Mouse (Mus musculus): ENCODE results near the gene Gtf3c2. TPM values are rescaled to one million over a fixed set of nuclear protein-coding genes. Genes with fewer than 3 reads are reported as not detected.

Gtf3c2 gene
- polyA plus RNA-seq, 1 experiment from 2014 or later: 123 TPM

DNA sequence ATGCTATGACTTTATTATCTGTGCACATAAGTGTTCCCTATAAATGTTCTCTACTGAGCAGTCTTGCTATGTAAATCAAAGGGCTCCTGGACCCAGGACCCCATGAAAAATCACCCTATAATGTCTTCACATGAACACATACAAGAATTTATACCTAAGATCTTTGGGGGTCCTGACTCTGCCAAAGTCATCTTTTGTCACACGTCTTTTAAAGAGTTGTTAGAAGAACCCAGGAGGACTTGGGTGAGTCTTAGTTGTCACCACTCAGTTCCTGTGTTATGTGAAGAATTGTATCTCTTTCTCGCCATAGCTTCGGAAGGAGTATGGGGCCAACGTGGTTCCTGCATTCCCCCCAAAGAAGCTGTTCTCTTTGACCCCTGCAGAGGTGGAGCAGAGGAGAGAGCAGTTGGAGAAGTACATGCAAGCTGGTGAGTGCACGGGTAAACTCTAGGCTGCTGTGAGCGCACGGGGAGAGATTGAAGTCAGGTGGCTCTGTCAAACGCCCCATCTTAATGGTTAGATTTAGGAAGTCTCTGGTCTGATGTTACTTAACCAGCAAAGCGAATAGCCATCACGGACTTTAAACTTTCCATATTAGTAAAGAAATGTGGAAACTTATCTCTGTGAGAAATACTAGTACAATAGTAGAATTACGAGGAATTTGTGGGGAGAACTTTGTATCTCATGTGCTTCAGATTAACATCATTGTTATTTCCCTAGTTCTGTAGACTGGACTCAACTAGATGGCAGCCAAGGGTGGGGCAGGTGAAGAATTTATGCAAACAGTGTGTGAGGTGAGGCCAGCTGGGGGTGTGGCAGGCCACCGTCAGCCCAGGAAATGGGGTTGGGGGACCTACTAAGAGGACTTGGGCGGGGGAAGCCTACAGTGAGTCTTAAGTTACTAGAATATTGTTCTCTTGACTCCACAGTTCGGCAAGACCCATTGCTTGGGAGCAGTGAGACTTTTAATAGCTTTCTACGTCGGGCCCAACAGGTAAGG is 14.8 kb upstream of the Gtf3c2 start:
- DNase-seq (ENCODE audit: low spot score): no peak
- H3K4me1 ChIP-seq: peaks cover 23% of the 10 kb centered on the region
- peaks cover 73% of the 10 kb centered on the region for H3K36me3 ChIP-seq (replicated peaks)
- 91% methylated on average over 16 of the region's 16 CpGs for WGBS
- H3K4me3 ChIP-seq: peak overlapping the region; percentile 87
- H3K27ac ChIP-seq (replicated peaks): no peak overlapping the region
- no peaks in the 10 kb centered on the region for H3K9me3 ChIP-seq
- no peaks in the 10 kb centered on the region for H3K27me3 ChIP-seq (replicated peaks; ENCODE audit: low read depth, poor library complexity, severe bottlenecking)

DNA sequence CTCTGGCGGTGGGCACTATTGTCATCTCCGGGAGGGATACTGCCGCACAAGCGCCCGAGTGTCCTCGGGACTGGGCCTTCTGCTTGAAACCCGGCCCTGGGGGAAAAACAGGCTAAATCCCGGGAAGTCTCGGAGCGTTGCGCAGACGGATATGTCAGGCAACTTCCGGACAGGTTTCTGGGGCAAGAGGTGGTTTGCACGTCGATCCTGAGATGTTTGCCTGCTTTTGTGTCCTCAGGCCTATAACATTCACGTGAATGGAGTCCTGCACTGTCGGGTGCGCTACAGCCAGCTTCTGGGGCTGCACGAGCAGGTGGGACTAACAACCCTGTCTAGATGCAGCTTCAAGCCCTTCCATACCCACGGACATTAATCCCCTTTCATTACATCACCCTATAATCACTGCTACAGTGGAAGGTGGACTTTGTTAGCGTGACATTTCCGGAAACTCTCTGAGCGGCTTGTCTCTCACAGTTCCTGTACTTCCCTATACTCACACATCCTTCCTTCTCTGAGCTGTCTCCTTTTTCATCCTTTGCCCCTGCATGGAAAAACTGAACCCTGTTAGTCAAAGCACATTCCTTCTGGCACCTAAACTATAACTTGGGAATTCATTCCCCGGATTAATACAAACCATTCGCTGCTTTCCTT is 13.8 kb upstream of the Gtf3c2 start:
- H3K27me3 ChIP-seq (replicated peaks; ENCODE audit: low read depth, poor library complexity, severe bottlenecking): no peaks in the 10 kb centered on the region
- no peak for DNase-seq (ENCODE audit: low spot score)
- peaks cover 23% of the 10 kb centered on the region for H3K4me1 ChIP-seq
- H3K36me3 ChIP-seq (replicated peaks): peaks cover 72% of the 10 kb centered on the region
- H3K9me3 ChIP-seq: no peaks in the 10 kb centered on the region
- 12% methylated on average over 25 of the region's 25 CpGs for WGBS
- peak overlapping the region; percentile 87 for H3K4me3 ChIP-seq
- peak overlapping the region; percentile 90 for H3K27ac ChIP-seq (replicated peaks)

DNA sequence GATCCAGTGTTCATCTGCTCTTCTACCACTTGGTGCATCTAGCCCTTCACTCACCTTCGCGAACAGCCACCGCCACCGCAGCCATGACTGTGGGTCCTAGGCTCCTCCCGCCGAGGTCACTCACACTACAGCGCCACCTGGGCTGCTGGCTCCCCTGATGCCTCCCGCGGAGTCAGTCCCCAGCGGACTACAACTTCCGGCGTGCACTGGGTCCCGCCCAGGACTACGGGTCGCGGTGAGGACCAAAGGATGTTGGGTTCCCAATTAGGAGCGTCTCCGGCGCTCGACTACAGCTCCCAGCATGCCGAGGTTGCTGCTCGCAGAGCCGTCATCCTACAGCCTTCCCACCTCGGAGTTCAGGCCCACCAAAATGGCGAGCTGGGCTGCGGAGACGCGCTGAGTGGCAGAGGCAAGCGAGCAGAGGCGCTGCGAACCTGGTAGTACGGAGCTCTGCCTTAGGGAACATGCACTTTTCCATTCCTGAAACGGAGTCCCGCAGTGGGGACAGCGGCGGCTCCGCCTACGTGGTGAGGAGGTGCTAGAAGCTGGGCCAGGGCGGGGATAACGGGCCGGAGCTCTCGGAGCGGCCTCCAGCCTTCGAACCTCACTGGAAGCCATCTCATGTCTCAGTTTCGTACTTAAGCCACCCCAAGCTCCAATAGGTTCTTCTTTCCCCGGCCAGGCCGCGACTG is 13.1 kb upstream of the Gtf3c2 start, which contains the start of the genes Snx17 and Eif2b4:
TSS of gene Snx17 (plus strand) at position 289 of the 692 bp plus-strand sequence.
TSS of gene Eif2b4 (minus strand) at position 492 of the 692 bp plus-strand sequence.
- Histone ChIP-seq H3K27me3 (replicated peaks; ENCODE audit: low read depth, poor library complexity, severe bottlenecking) (no peaks in the 10 kb centered on the region), H3K4me3 (peak within 1 kb of the TSS; percentile 87), H3K27ac (replicated peaks) (peak within 1 kb of the TSS; percentile 90), H3K36me3 (replicated peaks) (peaks cover 72% of the 10 kb centered on the region), H3K9me3 (no peaks in the 10 kb centered on the region), H3K4me1 (peaks cover 23% of the 10 kb centered on the region)
- under 1% methylated on average over 48 of the region's 48 CpGs for WGBS
- peak; percentile 99 for DNase-seq (ENCODE audit: low spot score)

DNA sequence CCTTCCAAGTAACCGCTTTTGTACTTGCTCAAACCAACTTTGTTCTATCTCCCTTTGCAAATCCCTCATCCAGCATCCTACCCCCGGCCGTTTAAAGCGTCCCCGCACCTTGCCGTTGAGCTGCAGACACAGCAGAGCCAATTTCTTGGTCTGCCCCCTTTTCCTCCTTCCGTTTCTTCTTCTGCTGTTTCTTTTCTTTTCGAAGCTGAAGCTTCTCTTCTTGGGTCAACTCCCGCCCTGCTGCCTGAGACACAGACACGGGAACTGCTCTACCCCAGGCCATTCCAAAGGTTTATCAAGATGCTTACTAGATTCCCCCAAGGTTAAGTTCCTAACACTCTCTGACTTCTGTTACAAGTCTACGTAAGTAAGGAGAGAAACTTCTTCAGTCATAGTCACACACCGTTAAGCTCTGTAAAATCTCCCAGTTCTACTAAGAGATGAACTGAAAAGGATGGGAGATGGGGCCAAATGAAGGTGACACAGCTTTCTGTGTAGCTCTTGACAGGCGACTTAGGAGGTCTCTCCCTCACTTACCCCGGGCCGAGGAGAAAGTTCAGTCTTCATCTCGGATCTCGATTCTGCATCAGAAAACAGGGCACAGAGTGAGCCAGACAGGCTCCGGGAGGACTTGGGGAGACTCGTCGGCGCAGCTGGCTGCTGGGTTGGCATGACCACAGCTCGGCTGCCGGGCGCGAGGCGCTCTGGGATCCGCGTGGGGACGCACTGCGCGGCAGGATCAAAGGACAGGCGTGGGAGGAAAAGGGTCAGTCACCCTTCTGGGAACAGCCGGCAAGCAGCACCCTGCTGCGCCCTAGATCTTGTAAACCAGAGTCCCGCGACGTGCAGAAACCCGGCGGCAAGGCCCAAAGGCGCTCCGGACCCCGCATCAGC is 12.3 kb upstream of the Gtf3c2 start:
- 16% methylated on average over 42 of the region's 42 CpGs for WGBS
- peak overlapping the region; percentile 90 for H3K27ac ChIP-seq (replicated peaks)
- DNase-seq (ENCODE audit: low spot score): no peak

DNA sequence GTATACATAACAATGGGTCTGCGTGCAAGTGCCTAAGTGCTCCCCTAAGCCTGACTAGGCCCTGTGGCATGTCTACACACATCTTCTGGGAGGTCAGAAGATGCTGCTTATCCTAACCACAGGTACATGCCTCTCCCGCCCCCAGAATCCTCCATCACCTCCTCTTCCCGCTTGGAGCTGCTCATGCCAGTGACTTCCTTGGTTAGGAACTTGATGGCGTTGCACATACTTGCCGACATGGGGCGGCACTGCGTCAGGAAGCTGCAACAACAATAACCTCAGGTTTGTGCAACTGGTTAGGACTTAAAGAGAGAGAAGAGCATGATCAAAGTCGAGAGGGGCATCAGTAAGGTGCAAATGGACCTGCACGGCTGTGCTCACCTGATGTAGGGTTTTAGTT is 10.3 kb upstream of the Gtf3c2 start:
- Histone ChIP-seq H3K36me3 (replicated peaks) (peaks cover 62% of the 10 kb centered on the region), H3K27ac (replicated peaks) (no peak overlapping the region), H3K9me3 (no peaks in the 10 kb centered on the region), H3K4me3 (0 out of 2 replicates have a peak overlapping the region, but pooled peaks have one; percentile 1), H3K4me1 (peaks cover 23% of the 10 kb centered on the region), H3K27me3 (replicated peaks; ENCODE audit: low read depth, poor library complexity, severe bottlenecking) (no peaks in the 10 kb centered on the region)
- no peak for DNase-seq (ENCODE audit: low spot score)
- 91% methylated on average over 9 of the region's 9 CpGs for WGBS

More for the DNA sequence above, 12.3 kb upstream of the Gtf3c2 start:
- no peaks in the 10 kb centered on the region for H3K9me3 ChIP-seq
- peaks cover 72% of the 10 kb centered on the region for H3K36me3 ChIP-seq (replicated peaks)
- peaks cover 23% of the 10 kb centered on the region for H3K4me1 ChIP-seq
- H3K27me3 ChIP-seq (replicated peaks; ENCODE audit: low read depth, poor library complexity, severe bottlenecking): no peaks in the 10 kb centered on the region
- peak overlapping the region; percentile 87 for H3K4me3 ChIP-seq

DNA sequence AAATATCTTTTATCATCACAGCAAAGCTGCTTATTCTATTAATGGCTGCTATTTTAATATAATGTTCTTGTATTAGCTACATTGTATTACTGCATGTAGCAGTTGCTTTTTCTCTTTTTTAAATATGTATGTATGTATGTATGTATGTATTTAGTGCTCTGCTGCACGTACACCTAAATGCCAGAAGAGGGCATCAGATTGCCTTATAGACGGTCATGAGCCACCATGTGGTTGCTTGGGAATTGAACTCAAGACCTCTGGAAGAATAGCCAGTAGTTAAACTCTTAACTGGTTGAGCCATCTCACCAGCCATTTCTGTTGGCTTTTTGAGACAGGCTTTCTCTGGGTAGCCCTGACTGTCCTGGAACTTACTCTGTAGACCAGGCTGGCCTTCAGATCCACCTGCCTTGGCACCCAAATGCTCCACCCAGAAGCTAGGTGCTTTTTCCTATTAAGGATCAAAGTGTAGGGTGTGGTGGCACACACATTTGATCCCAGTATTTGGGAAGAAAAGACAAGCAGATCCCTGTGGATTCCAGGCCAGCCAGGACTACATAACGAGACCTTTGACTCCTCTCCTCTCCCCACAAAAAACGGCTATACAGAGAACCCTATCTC is 8.4 kb upstream of the Gtf3c2 start:
- H3K4me3 ChIP-seq: no peak overlapping the region
- DNase-seq (ENCODE audit: low spot score): no peak
- H3K36me3 ChIP-seq (replicated peaks): peaks cover 53% of the 10 kb centered on the region
- no peaks in the 10 kb centered on the region for H3K9me3 ChIP-seq
- peaks cover 12% of the 10 kb centered on the region for H3K4me1 ChIP-seq
- no peaks in the 10 kb centered on the region for H3K27me3 ChIP-seq (replicated peaks; ENCODE audit: low read depth, poor library complexity, severe bottlenecking)
- no peak overlapping the region for H3K27ac ChIP-seq (replicated peaks)
- 80% methylated on average over 4 of the region's 4 CpGs for WGBS

DNA sequence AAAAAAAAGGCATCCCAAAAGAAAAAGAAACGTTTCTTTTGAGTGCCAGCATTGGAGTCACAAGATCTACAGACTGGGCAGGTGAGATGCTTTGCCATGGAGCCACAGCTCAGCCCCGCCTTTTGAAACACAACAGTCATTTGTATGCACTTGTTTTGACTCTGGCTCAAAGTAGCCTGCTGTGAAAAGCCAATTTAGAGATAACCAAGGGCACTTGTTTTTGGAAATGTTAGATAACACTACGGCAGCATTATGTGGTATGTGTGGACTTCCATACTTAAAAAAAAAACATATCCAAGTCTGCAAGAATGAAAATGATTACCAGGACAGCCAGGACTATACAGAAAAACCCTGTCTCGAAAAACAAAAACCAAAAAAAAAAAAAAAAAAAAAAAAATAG is 3.7 kb upstream of the Gtf3c2 start:
- no peaks in the 10 kb centered on the region for H3K9me3 ChIP-seq
- no peak for DNase-seq (ENCODE audit: low spot score)
- H3K36me3 ChIP-seq (replicated peaks): peaks cover 25% of the 10 kb centered on the region
- H3K4me1 ChIP-seq: peaks cover 10% of the 10 kb centered on the region; the same call in 1 of the 2 replicates
- no peaks in the 10 kb centered on the region for H3K27me3 ChIP-seq (replicated peaks; ENCODE audit: low read depth, poor library complexity, severe bottlenecking)
- H3K4me3 ChIP-seq: no peak overlapping the region
- H3K27ac ChIP-seq (replicated peaks): no peak overlapping the region
- WGBS: 67% methylated on average over 4 of the region's 4 CpGs

DNA sequence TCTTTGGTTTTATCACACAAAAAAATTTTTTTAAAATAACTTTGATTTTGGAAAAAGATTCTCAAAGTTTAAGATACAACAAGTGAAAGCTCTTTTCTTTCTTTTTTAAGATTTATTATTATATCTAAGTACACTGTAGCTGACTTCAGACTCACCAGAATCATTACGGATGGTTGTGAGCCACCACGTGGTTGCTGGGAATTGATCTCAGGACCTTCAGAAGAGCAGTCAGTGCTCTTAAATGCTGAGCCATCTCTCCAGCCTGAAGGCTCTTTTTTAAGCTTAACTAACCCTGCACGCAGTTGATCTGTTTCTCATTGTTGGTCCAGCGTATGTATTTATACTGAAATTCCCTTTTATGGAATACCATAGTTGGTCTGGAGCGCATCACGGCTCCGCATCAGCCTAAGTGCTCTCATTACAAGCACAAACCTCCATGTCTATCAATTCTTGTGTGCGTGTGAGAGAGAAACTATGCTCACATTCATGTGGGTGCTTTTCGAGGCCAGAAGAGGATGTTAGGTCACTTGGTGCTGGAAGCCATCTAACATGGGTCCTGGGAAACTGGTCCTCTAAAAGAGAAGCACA is 1.3 kb upstream of the Gtf3c2 start:
- Histone ChIP-seq H3K27ac (replicated peaks) (no peak overlapping the region), H3K27me3 (replicated peaks; ENCODE audit: low read depth, poor library complexity, severe bottlenecking) (no peaks in the 10 kb centered on the region), H3K4me3 (peak overlapping the region; percentile 71; the same call in 1 of the 2 replicates), H3K9me3 (no peaks in the 10 kb centered on the region), H3K36me3 (replicated peaks) (peaks cover 14% of the 10 kb centered on the region), H3K4me1 (peaks cover 12% of the 10 kb centered on the region; the same call in 1 of the 2 replicates)
- WGBS: 92% methylated on average over 9 of the region's 9 CpGs
- DNase-seq (ENCODE audit: low spot score): no peak

DNA sequence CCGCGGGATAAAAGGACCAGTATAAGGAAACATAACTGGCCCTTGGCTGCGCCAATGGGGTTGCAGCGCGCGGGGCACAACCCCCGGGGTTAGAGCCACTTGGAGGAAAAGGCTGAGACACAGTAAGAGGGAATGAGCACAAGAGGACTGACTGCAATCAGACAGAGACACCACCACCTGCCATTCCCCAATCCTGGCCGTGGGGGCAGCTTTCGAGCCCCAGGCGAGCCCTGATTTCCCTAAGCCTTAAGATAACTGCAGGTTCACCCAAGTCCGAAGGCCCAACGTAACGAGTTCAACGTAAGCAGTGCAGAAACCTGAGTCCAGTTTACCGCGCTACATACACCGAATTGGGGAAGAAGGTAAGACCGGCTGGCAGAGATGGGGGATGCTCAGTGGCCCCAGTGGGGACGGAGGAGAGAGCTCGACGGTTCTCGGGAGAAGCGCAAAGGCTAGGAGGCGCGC is 611 bp downstream of the Gtf3c2 start:
- peaks cover 12% of the 10 kb centered on the region; the same call in 1 of the 2 replicates for H3K4me1 ChIP-seq
- peak overlapping the region; percentile 94 for H3K27ac ChIP-seq (replicated peaks)
- no peaks in the 10 kb centered on the region for H3K27me3 ChIP-seq (replicated peaks; ENCODE audit: low read depth, poor library complexity, severe bottlenecking)
- H3K4me3 ChIP-seq: peak overlapping the region; percentile 71
- peak; percentile 59 for DNase-seq (ENCODE audit: low spot score)
- peaks cover 24% of the 10 kb centered on the region for H3K36me3 ChIP-seq (replicated peaks)
- no peaks in the 10 kb centered on the region for H3K9me3 ChIP-seq
- under 1% methylated on average over 25 of the region's 25 CpGs for WGBS

DNA sequence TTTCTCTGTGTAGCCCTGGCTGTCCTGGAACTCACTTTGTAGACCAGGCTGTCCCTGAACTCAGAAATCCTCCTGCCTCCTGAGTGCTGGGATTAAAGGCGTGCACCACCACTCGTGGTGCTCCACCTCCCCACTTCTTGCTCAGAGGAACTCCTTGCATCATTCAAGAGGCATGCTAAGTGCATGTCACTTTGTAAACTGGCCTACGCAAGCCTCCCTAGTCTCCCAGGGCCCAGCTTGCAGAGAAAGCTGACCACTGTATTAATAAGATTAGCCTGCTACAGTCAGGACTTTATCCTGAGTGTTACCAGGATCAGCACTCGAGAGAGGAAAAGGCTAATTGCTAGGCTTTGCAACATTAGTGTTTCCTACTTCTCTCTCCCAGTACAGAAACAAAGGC is 11.3 kb downstream of the Gtf3c2 start:
- 90% methylated on average over 4 of the region's 4 CpGs for WGBS
- Histone ChIP-seq H3K27me3 (replicated peaks; ENCODE audit: low read depth, poor library complexity, severe bottlenecking) (no peaks in the 10 kb centered on the region), H3K36me3 (replicated peaks) (peaks cover 99% of the 10 kb centered on the region), H3K4me1 (no peaks in the 10 kb centered on the region), H3K4me3 (no peak overlapping the region), H3K27ac (replicated peaks) (no peak overlapping the region), H3K9me3 (no peaks in the 10 kb centered on the region)
- no peak for DNase-seq (ENCODE audit: low spot score)

DNA sequence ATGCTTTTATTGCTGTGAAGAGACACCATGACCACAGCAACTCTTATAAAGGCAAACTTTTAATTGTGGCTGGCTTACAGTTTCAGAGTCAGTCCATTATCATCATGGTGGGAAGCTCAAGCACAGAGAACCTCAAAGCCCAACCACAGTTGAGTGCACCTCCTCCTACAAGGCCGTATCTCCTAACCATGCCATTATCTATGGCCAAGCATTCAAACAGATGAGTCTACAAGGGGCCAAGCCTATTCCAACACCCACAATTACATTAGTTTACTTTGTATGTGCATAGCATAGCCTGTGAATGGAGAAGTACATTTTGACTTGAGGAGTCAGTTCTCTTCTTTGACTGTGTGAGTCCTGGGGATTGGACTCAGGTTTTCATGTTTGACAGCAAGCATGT is 15.1 kb downstream of the Gtf3c2 start:
- Histone ChIP-seq H3K27ac (replicated peaks) (no peak overlapping the region), H3K36me3 (replicated peaks) (peaks cover 100% of the 10 kb centered on the region), H3K9me3 (no peaks in the 10 kb centered on the region), H3K4me1 (no peaks in the 10 kb centered on the region), H3K4me3 (no peak overlapping the region), H3K27me3 (replicated peaks; ENCODE audit: low read depth, poor library complexity, severe bottlenecking) (no peaks in the 10 kb centered on the region)
- DNase-seq (ENCODE audit: low spot score): no peak
- WGBS: 94% methylated on average over 1 of the region's 1 CpGs
